Mouse (Mus musculus): Measurements from ENCODE around the gene Smarcc1. TPM values are rescaled to one million over a fixed set of nuclear protein-coding genes. Genes with fewer than 3 reads are reported as not detected.
"Not testable (repeated sequence)": the region's sequence is repeated elsewhere in the genome, so short reads cannot be mapped to it uniquely, and the experiment has no call there.

The Smarcc1 gene
- polyA plus RNA-seq, 1 experiment, result 43.8 TPM

DNA sequence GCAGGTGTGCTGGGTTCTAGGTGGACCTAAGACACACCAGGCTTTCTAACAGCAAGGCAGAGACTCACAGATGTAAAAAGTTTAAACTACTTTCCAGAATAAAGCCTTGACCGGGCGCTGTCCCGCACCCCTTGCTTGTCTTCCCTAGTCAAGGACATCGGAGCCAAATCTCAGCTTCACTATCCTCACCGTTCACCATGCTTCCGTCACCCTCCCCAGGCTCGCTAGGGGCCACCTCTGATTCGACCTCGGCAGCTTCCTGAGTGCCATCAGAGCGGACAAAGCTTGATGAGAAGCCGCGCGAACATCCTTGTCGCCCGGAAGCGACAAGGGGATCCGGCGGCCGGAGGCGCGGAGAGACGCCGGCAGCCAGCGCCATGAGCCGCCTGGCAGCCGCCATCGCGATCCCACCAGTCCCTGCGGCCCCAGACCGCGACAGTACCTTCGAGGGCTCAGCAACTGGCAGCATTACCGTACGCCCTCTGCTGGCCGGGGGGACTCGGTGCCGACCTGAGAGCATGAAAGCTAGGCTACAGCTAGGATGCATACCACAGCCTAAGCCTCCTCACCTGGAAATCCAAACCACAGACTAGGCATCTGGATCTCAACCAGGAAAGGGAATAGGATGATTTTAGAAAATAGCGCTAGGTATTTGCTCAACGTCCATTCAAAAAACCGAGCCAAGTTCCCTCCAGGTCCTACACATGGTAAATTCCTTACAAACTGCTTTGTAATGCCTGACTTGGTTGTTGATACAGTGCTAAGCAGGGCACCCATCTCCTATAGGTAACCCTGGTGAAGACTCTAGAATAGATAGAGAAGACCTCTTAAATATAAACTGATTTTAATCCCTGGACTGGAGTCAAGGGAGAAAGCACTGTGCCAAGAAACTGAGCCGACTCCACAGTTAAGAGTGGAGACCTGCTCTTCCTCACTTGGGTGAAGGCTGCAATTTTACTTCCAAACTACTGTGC, 16.6 kb upstream of the Smarcc1 start:
- peaks cover 21% of the 10 kb centered on the region for H3K36me3 ChIP-seq (ENCODE audit: control insufficient read depth, insufficient read depth, low read length)

GRCm38 (mm10) chr9:110116353-110116976, 1.0 kb upstream of the Smarcc1 start:
- 21% methylated on average over 10 of the region's 10 CpGs for WGBS
- TF ChIP-seq POLR2A (IDR thresholded peaks at IDR 0.05; ENCODE audit: control insufficient read depth, extremely low read depth, insufficient read depth, low read length, poor library complexity), result no peak
- no peak for TF ChIP-seq CTCF (IDR thresholded peaks at IDR 0.05; ENCODE audit: borderline replicate concordance, control insufficient read depth, extremely low read depth, insufficient read depth, low read length, poor library complexity)

More for the DNA sequence above, 16.6 kb upstream of the Smarcc1 start:
- Histone ChIP-seq H3K27me3 (ENCODE audit: control insufficient read depth, insufficient read depth, low read length) (no peaks in the 10 kb centered on the region), H3K4me1 (replicated peaks; ENCODE audit: control insufficient read depth, insufficient read depth, low read length) (no peaks in the 10 kb centered on the region), H3K4me3 (ENCODE audit: control insufficient read depth, insufficient read depth, low read length) (peak overlapping the region; percentile 88), H3K27ac (ENCODE audit: control insufficient read depth, insufficient read depth, low read length) (no peak overlapping the region)
- DNase-seq, result peak; percentile 95
- 5% methylated on average over 41 of the region's 41 CpGs for WGBS
- TF ChIP-seq CTCF (IDR thresholded peaks at IDR 0.05; ENCODE audit: borderline replicate concordance, control insufficient read depth, extremely low read depth, insufficient read depth, low read length, poor library complexity) (peak; percentile 98), POLR2A (IDR thresholded peaks at IDR 0.05; ENCODE audit: control insufficient read depth, extremely low read depth, insufficient read depth, low read length, poor library complexity) (no peak)

DNA sequence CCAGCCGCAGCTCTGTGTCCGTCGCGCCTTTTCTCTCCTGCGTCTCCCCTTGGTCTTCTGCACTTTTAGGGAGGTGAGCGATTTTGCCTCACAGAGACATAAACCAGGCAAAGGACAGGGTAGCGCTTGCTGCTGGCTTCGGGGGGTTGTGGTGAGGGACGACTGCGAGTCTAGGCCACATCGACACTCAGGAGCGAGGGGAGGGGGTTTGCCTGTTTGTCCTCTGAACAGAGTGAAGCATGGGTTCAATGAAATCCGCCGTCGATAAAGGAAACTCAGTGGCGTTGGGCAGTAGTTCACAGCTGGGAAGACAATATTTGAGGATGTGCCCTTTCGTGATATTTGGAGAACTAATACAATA, 251 bp downstream of the Smarcc1 start, which contains the start of gene Dhx30:
Gene Dhx30, minus strand, starts transcription at position 52 of the 361 bp plus-strand sequence.
- peak within 1 kb of the TSS; percentile 64 for H3K4me3 ChIP-seq (ENCODE audit: control insufficient read depth, insufficient read depth, low read length)
- H3K27me3 ChIP-seq (ENCODE audit: control insufficient read depth, insufficient read depth, low read length), result no peaks in the 10 kb centered on the region
- TF ChIP-seq CTCF (IDR thresholded peaks at IDR 0.05; ENCODE audit: borderline replicate concordance, control insufficient read depth, extremely low read depth, insufficient read depth, low read length, poor library complexity) (no peak), POLR2A (IDR thresholded peaks at IDR 0.05; ENCODE audit: control insufficient read depth, extremely low read depth, insufficient read depth, low read length, poor library complexity) (no peak)
- H3K27ac ChIP-seq (ENCODE audit: control insufficient read depth, insufficient read depth, low read length), result peak within 1 kb of the TSS; percentile 33
- H3K36me3 ChIP-seq (ENCODE audit: control insufficient read depth, insufficient read depth, low read length), result peaks cover 7% of the 10 kb centered on the region
- peaks cover 2% of the 10 kb centered on the region for H3K4me1 ChIP-seq (replicated peaks; ENCODE audit: control insufficient read depth, insufficient read depth, low read length)
- under 1% methylated on average over 17 of the region's 17 CpGs for WGBS
- no peak for DNase-seq

More at GRCm38 (mm10) chr9:110116353-110116976, 1.0 kb upstream of the Smarcc1 start:
- peaks cover 2% of the 10 kb centered on the region for H3K4me1 ChIP-seq (replicated peaks; ENCODE audit: control insufficient read depth, insufficient read depth, low read length)
- peaks cover 19% of the 10 kb centered on the region for H3K36me3 ChIP-seq (ENCODE audit: control insufficient read depth, insufficient read depth, low read length)
- no peak for DNase-seq
- H3K27me3 ChIP-seq (ENCODE audit: control insufficient read depth, insufficient read depth, low read length), result no peaks in the 10 kb centered on the region
- H3K4me3 ChIP-seq (ENCODE audit: control insufficient read depth, insufficient read depth, low read length), result peak overlapping the region; percentile 64
- H3K27ac ChIP-seq (ENCODE audit: control insufficient read depth, insufficient read depth, low read length), result no peak overlapping the region

DNA sequence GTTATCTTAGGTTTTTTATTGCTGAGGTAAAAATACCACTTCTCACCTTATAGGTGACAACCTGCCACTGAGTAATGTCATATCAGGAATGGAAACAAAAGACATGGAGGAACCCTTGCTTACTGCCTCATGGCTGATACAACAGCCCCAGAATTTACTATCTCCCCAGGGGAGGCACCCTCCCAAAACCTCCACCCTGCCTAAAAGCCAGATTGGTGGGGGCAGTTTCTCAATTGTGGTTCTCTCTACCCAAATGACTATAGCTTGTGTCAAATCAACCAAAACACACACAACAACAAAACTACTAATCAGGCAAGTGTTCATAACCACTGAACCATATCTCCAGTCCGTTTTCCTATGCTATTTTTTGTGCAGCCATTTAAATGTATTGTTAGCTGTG, 741 bp downstream of the Smarcc1 start:
- H3K4me3 ChIP-seq (ENCODE audit: control insufficient read depth, insufficient read depth, low read length), result no peak overlapping the region
- TF ChIP-seq CTCF (IDR thresholded peaks at IDR 0.05; ENCODE audit: borderline replicate concordance, control insufficient read depth, extremely low read depth, insufficient read depth, low read length, poor library complexity) (no peak), POLR2A (IDR thresholded peaks at IDR 0.05; ENCODE audit: control insufficient read depth, extremely low read depth, insufficient read depth, low read length, poor library complexity) (no peak)
- no peak for DNase-seq
- WGBS, result 87% methylated on average over 1 of the region's 1 CpGs
- peaks cover 2% of the 10 kb centered on the region; the same call in 1 of the 2 replicates for H3K36me3 ChIP-seq (ENCODE audit: control insufficient read depth, insufficient read depth, low read length)
- H3K27ac ChIP-seq (ENCODE audit: control insufficient read depth, insufficient read depth, low read length), result no peak overlapping the region
- H3K27me3 ChIP-seq (ENCODE audit: control insufficient read depth, insufficient read depth, low read length), result no peaks in the 10 kb centered on the region
- peaks cover 2% of the 10 kb centered on the region for H3K4me1 ChIP-seq (replicated peaks; ENCODE audit: control insufficient read depth, insufficient read depth, low read length)

GRCm38 (mm10) chr9:110121424-110121823, 3.9 kb downstream of the Smarcc1 start:
- no peak for DNase-seq
- H3K4me3 ChIP-seq (ENCODE audit: control insufficient read depth, insufficient read depth, low read length), result no peak overlapping the region
- H3K4me1 ChIP-seq (replicated peaks; ENCODE audit: control insufficient read depth, insufficient read depth, low read length), result peaks cover under 1% of the 10 kb centered on the region
- H3K27ac ChIP-seq (ENCODE audit: control insufficient read depth, insufficient read depth, low read length), result no peak overlapping the region
- TF ChIP-seq POLR2A (IDR thresholded peaks at IDR 0.05; ENCODE audit: control insufficient read depth, extremely low read depth, insufficient read depth, low read length, poor library complexity) (no peak), CTCF (IDR thresholded peaks at IDR 0.05; ENCODE audit: borderline replicate concordance, control insufficient read depth, extremely low read depth, insufficient read depth, low read length, poor library complexity) (no peak)
- 93% methylated on average over 4 of the region's 4 CpGs for WGBS
- no peaks in the 10 kb centered on the region for H3K27me3 ChIP-seq (ENCODE audit: control insufficient read depth, insufficient read depth, low read length)
- H3K36me3 ChIP-seq (ENCODE audit: control insufficient read depth, insufficient read depth, low read length), result no peaks in the 10 kb centered on the region

DNA sequence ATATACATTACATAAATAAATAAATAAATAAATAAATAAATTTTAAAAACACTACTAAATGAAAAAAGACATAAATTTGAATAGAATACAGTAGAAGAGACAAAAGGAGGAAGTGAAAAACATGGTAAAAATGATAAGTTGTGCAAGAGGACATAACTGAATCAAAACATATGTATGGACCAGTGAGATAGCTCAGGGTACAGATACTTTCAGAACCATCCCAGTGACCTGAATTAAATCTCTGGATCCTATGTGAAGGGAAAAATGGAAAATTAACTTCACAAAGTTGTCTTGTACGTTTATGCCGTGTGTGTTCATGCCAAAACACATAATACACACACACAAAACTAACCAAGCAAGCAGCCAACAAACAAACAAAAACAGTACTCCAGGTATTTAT, 5.8 kb downstream of the Smarcc1 start:
- 93% methylated on average over 2 of the region's 2 CpGs for WGBS
- H3K4me1 ChIP-seq (replicated peaks; ENCODE audit: control insufficient read depth, insufficient read depth, low read length), result no peaks in the 10 kb centered on the region
- TF ChIP-seq CTCF (IDR thresholded peaks at IDR 0.05; ENCODE audit: borderline replicate concordance, control insufficient read depth, extremely low read depth, insufficient read depth, low read length, poor library complexity) (no peak), POLR2A (IDR thresholded peaks at IDR 0.05; ENCODE audit: control insufficient read depth, extremely low read depth, insufficient read depth, low read length, poor library complexity) (no peak)
- no peak overlapping the region for H3K27ac ChIP-seq (ENCODE audit: control insufficient read depth, insufficient read depth, low read length)
- H3K27me3 ChIP-seq (ENCODE audit: control insufficient read depth, insufficient read depth, low read length), result no peaks in the 10 kb centered on the region
- no peaks in the 10 kb centered on the region for H3K36me3 ChIP-seq (ENCODE audit: control insufficient read depth, insufficient read depth, low read length)
- no peak for DNase-seq
- no peak overlapping the region for H3K4me3 ChIP-seq (ENCODE audit: control insufficient read depth, insufficient read depth, low read length)

DNA sequence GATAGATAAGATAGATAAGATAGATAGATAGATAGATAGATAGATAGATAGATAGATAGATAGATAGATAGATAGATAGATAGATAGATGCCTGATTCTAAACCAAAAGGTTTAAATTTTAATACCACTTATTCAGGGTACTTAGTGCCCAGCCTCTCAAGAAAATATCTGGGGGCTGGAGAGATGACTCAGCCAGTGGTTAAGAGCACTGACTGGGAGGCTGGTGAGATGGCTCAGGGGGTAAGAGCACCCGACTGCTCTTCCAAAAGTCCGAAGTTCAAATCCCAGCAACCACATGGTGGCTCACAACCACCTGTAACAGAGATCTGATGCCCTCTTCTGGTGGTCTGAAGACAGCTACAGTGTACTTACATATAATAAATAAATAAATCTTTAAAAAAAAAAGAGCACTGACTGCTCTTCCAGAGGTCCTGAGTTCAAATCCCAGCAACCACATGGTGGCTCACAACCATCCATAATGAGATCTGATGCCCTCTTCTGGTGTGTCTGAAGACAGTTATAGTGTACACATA, 6.6 kb downstream of the Smarcc1 start:
- not testable (repeated sequence) for H3K27me3 ChIP-seq (ENCODE audit: control insufficient read depth, insufficient read depth, low read length); H3K4me3 ChIP-seq (ENCODE audit: control insufficient read depth, insufficient read depth, low read length); H3K27ac ChIP-seq (ENCODE audit: control insufficient read depth, insufficient read depth, low read length); H3K36me3 ChIP-seq (ENCODE audit: control insufficient read depth, insufficient read depth, low read length); DNase-seq; H3K4me1 ChIP-seq (replicated peaks; ENCODE audit: control insufficient read depth, insufficient read depth, low read length)
- WGBS, result 70% methylated on average over 2 of the region's 2 CpGs

Measured in thymus, adult 2 months (tissue).